Mouse (Mus musculus) MEL (cell line): ENCODE data around the gene Cdyl. TPM values are rescaled to one million over a fixed set of nuclear protein-coding genes. Genes with fewer than 3 reads are reported as not detected.

Source experiments
- DNase-seq: peaks from one replicate; pipeline ENCODE4 v3.0.0; 2011; ENCODE audit warnings: low read depth, low spot score
- H3K27ac ChIP-seq: 2 replicates; pipeline ENCODE4 v1.5.1; 2012; ENCODE audit warnings: low read depth, mild to moderate bottlenecking, control low read depth, low read length, moderate library complexity; ENCODE audit not compliant: control insufficient read depth
- H3K27me3 ChIP-seq, 2 experiments: fragments of 150-350 bp in 1 of 2; sonication (generic) in 1 of 2; 2 replicates each; pipeline ENCODE4 v1.6.1; 2012; ENCODE audit warnings: low read length in 2 of 2, mild to moderate bottlenecking in 2 of 2, improper control_type of control experiment in 1 of 2, moderate library complexity in 1 of 2; ENCODE audit not compliant: insufficient read depth in 2 of 2, control insufficient read depth in 1 of 2
- H3K36me3 ChIP-seq, 2 experiments: 2 replicates each; pipeline ENCODE4 v1.6.1; 2012 to 2014; ENCODE audit warnings: low read length in 2 of 2, improper control_type of control experiment in 1 of 2, inconsistent platforms in 1 of 2, mild to moderate bottlenecking in 1 of 2; ENCODE audit not compliant: insufficient read depth in 2 of 2, control insufficient read depth in 1 of 2
- H3K4me1 ChIP-seq, 2 experiments: fragments of 150-350 bp in 1 of 2; sonication (generic) in 1 of 2; 2 replicates each; pipeline ENCODE4 v1.6.1; 2012; ENCODE audit warnings: low read length in 2 of 2, improper control_type of control experiment in 1 of 2, mild to moderate bottlenecking in 1 of 2; ENCODE audit not compliant: insufficient read depth in 2 of 2, control insufficient read depth in 1 of 2
- H3K4me3 ChIP-seq, 2 experiments: fragments of 150-350 bp in 1 of 2; sonication (generic) in 1 of 2; 2 replicates each; pipeline ENCODE4 v1.5.1; 2012; ENCODE audit warnings: low read depth in 2 of 2, low read length in 2 of 2, mild to moderate bottlenecking in 2 of 2, moderate library complexity in 2 of 2, control low read depth in 1 of 2, improper control_type of control experiment in 1 of 2; ENCODE audit not compliant: control insufficient read depth in 1 of 2, insufficient read depth in 1 of 2
- H3K79me2 ChIP-seq: 2 replicates; pipeline ENCODE4 v1.6.1; 2012; ENCODE audit warnings: mild to moderate bottlenecking, low read length, moderate library complexity; ENCODE audit not compliant: control insufficient read depth, poor library complexity, insufficient read depth
- H3K9ac ChIP-seq: 2 replicates; pipeline ENCODE4 v1.6.1; 2012; ENCODE audit warnings: low read depth, mild to moderate bottlenecking, control low read depth, low read length, moderate library complexity; ENCODE audit not compliant: control insufficient read depth, poor library complexity, severe bottlenecking
- H3K9me3 ChIP-seq: fragments of 150-350 bp; sonication (generic); replicated peaks from 2 replicates; pipeline ENCODE4 v1.6.1; 2012; ENCODE audit warnings: mild to moderate bottlenecking, low read length, improper control_type of control experiment, moderate library complexity; ENCODE audit not compliant: insufficient read depth
- CHD2 ChIP-seq: IDR thresholded peaks from 2 replicates; pipeline ENCODE4 v1.6.1; 2011; ENCODE audit warnings: low read length, improper control_type of control experiment
- E2F4 ChIP-seq: IDR thresholded peaks from 2 replicates; pipeline ENCODE4 v1.6.1; 2011; ENCODE audit warnings: low read depth, low read length, improper control_type of control experiment, borderline replicate concordance
- ETS1 ChIP-seq: IDR thresholded peaks from 2 replicates; pipeline ENCODE4 v1.6.1; 2012; ENCODE audit warnings: low read depth, mild to moderate bottlenecking, inconsistent platforms, low read length, improper control_type of control experiment, moderate library complexity
- GABPA ChIP-seq: IDR thresholded peaks from 2 replicates; pipeline ENCODE4 v1.6.1; 2012; ENCODE audit warnings: low read depth, mild to moderate bottlenecking, inconsistent platforms, low read length, improper control_type of control experiment, moderate library complexity
- GATA1 ChIP-seq: IDR thresholded peaks from 2 replicates; pipeline ENCODE4 v1.6.1; 2011; ENCODE audit warnings: low read depth, low read length, improper control_type of control experiment
- MAFK ChIP-seq: IDR thresholded peaks from 2 replicates; pipeline ENCODE4 v1.6.1; 2011; ENCODE audit warnings: low read depth, mild to moderate bottlenecking, low read length, improper control_type of control experiment, borderline replicate concordance
- MXI1 ChIP-seq: IDR thresholded peaks from 2 replicates; pipeline ENCODE4 v1.6.1; 2011; ENCODE audit warnings: mild to moderate bottlenecking, low read depth, low read length, improper control_type of control experiment
- MYB ChIP-seq: IDR thresholded peaks from 2 replicates; pipeline ENCODE4 v1.6.1; 2011; ENCODE audit warnings: mild to moderate bottlenecking, low read depth, low read length, improper control_type of control experiment
- POLR2A ChIP-seq, 2 experiments: IDR thresholded peaks; 2 replicates each; pipeline ENCODE4 v1.6.1; 2011 to 2012; ENCODE audit warnings: low read length in 2 of 2, mild to moderate bottlenecking in 2 of 2, control low read depth in 1 of 2, improper control_type of control experiment in 1 of 2, low read depth in 1 of 2, moderate library complexity in 1 of 2; ENCODE audit not compliant: control insufficient read depth in 1 of 2, insufficient read depth in 1 of 2, poor library complexity in 1 of 2
- RAD21 ChIP-seq: IDR thresholded peaks from 2 replicates; pipeline ENCODE4 v1.6.1; 2011; ENCODE audit warnings: mild to moderate bottlenecking, low read depth, low read length, improper control_type of control experiment
- RCOR1 ChIP-seq: IDR thresholded peaks from 2 replicates; pipeline ENCODE4 v1.6.1; 2012; ENCODE audit warnings: low read depth, mild to moderate bottlenecking, inconsistent platforms, low read length, improper control_type of control experiment
- TAL1 ChIP-seq: IDR thresholded peaks from 2 replicates; pipeline ENCODE4 v1.6.1; 2012; ENCODE audit warnings: mild to moderate bottlenecking, inconsistent platforms, low read length, moderate library complexity, mixed read lengths
- UBTF ChIP-seq: IDR thresholded peaks from 2 replicates; pipeline ENCODE4 v1.6.1; 2012; ENCODE audit warnings: low read depth, mild to moderate bottlenecking, inconsistent platforms, low read length, improper control_type of control experiment, moderate library complexity, borderline replicate concordance; ENCODE audit not compliant: insufficient read depth
- USF1 ChIP-seq: IDR thresholded peaks from 2 replicates; pipeline ENCODE4 v1.6.1; 2014; ENCODE audit warnings: low read depth, mild to moderate bottlenecking, inconsistent platforms, low read length, improper control_type of control experiment, moderate library complexity
- ZKSCAN1 ChIP-seq: IDR thresholded peaks from 2 replicates; pipeline ENCODE4 v1.6.1; 2012; ENCODE audit warnings: low read depth, mild to moderate bottlenecking, inconsistent platforms, low read length, improper control_type of control experiment, moderate library complexity
- polyA plus RNA-seq, 2 experiments: library from polyadenylated mRNA; stranded (reverse) in 1 of 2; unstranded in 1 of 2; fragments of >175 nt in 1 of 2; fragments of >200 nt in 1 of 2; gene quantifications; 2 replicates each; pipeline versions ENCODE4 v1.2.1 to v1.2.4; 2012; ENCODE audit warnings: low replicate concordance in 2 of 2, low read depth in 1 of 2; ENCODE audit not compliant: insufficient read length in 2 of 2, insufficient read depth in 1 of 2, missing spikeins in 1 of 2
- total RNA-seq: library from RNA; depleted of rRNA; stranded (reverse); fragments of 300-350 nt; gene quantifications from 2 replicates; pipeline ENCODE4 v1.2.3, GENCODE M21; 2012

Gene Cdyl
- total and polyA plus RNA-seq, 3 experiments, result 8.9 to 32.2 TPM; not detected in 1

DNA sequence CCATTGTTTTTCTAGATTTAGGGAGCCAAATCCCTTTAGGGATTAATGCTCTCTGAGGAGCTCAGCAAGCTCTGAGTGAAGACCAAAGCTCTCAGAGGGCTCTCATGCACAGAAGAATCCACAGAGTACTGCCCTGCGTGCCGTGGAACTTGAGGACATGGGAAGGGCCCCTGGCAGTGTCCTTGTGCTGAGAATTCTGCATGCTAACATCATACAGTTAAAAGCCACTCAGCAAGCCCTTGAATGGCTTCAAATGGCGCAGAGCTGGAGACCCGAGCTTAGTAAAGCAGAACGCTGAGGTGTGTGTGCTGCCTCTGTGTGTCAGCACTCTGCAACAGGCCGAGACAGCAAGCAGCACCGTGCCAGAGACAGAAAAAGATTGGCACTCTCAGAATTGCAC lies 183.8 kb downstream of the Cdyl start:
- TF ChIP-seq MAFK (no peak), E2F4 (no peak)
- TF ChIP-seq, all 39 proteins: peak for 0
- H3K4me1 ChIP-seq, result no peaks in the 10 kb centered on the region; a peak in 2 of 4 replicates
- H3K27me3 ChIP-seq, result no peaks in the 10 kb centered on the region
- peaks cover 2 to 4% of the 10 kb centered on the region in 2 experiments; a peak in 1 of 4 replicates for H3K36me3 ChIP-seq
- peaks cover 11% of the 10 kb centered on the region for H3K79me2 ChIP-seq
- no peak overlapping the region for H3K9ac ChIP-seq
- no peak for DNase-seq
- H3K4me3 ChIP-seq, result no peak overlapping the region
- H3K9me3 ChIP-seq, result no peaks in the 10 kb centered on the region
- H3K27ac ChIP-seq, result no peak overlapping the region

DNA sequence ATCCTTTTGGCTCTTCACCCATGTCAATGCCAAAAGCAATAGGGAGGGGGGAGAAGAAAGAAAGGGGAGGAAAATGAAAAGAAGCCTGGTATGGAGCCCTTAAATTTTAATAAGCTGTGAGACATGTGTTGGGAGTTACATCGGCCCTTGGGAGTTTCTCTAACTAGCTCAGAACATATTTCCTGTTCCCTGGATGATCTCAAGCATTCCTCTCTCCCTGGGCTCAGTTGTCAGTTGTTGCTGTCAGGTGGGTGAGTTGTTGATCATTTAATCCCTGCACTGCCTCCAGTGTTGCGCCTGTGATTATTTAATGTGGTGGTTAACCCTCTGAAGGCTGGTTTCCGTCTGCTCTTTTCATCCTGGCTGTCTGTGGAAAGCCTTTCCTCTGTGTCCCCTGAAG lies 185.7 kb downstream of the Cdyl start:
- no peaks in the 10 kb centered on the region; a peak in 2 of 4 replicates for H3K4me1 ChIP-seq
- no peaks in the 10 kb centered on the region for H3K9me3 ChIP-seq
- H3K4me3 ChIP-seq, result no peak overlapping the region

DNA sequence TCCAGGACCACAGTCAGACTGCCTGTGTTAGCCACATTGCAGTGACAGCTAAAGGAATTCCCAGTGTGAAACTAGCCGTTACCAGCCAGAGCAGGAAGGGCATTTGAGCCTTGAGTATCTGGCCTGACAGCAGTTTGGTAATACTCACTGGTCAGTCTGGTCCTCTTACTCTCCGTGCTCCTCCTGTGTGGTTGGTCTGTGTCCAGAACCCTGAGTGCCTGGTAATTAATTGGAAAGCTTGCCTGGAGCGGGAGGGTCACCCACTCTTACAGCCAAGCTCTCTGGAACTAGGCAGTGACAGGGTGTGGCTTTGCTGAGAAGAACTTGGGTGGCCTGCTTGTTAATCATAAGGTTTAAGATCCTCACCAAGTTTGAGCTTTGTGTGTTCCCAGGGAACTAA lies 189.1 kb downstream of the Cdyl start:
- H3K27ac ChIP-seq, result no peak overlapping the region
- TF ChIP-seq MYB (no peak), GABPA (no peak), USF1 (no peak), ZKSCAN1 (no peak), RCOR1 (no peak), TAL1 (no peak), POLR2A (IDR thresholded peaks at IDR 0.05; ENCODE audit: control insufficient read depth in 1 of 2, insufficient read depth in 1 of 2, low read depth in 1 of 2, low read length in 2 of 2, poor library complexity in 1 of 2) (no peak), CHD2 (no peak), UBTF (no peak), ETS1 (no peak), RAD21 (no peak)
- no peaks in the 10 kb centered on the region for H3K27me3 ChIP-seq
- H3K4me3 ChIP-seq, result no peak overlapping the region
- peaks cover 0 to 4% of the 10 kb centered on the region in 2 experiments; a peak in 1 of 4 replicates for H3K36me3 ChIP-seq
- H3K9me3 ChIP-seq, result no peaks in the 10 kb centered on the region
- H3K79me2 ChIP-seq, result peaks cover 12% of the 10 kb centered on the region
- no peaks in the 10 kb centered on the region; a peak in 1 of 4 replicates for H3K4me1 ChIP-seq
- DNase-seq, result no peak
- H3K9ac ChIP-seq, result no peak overlapping the region

More for the DNA sequence above, 185.7 kb downstream of the Cdyl start:
- no peak overlapping the region for H3K9ac ChIP-seq
- no peak for DNase-seq
- H3K79me2 ChIP-seq, result peaks cover 10% of the 10 kb centered on the region
- peaks cover 2 to 4% of the 10 kb centered on the region in 2 experiments; a peak in 1 of 4 replicates for H3K36me3 ChIP-seq
- no peaks in the 10 kb centered on the region for H3K27me3 ChIP-seq
- TF ChIP-seq MXI1 (no peak), GATA1 (no peak), GABPA (no peak)
- no peak overlapping the region for H3K27ac ChIP-seq
